Mouse (Mus musculus) testis, postnatal 14 days (tissue): ENCODE measurements at regions not wholly inside any gene's neighbourhood (a gene's known extent, or its start where the extent isn't known, plus 50 kb on each side); places are given as distances from the start of the nearest gene placed in this dataset.
"Not testable (repeated sequence)": the region's sequence is repeated elsewhere in the genome, so short reads cannot be mapped to it uniquely, and the experiment has no call there.

Experiments used
- DNase-seq: peaks from one replicate; pipeline ENCODE4 v3.0.0; 2021; ENCODE audit warnings: low spot score

GRCm38 (mm10) chr17:6853641-6854040 is 71.1 kb upstream of the Ezr start:
- no peak for DNase-seq

GRCm38 (mm10) chr17:6852177-6852947 is 69.8 kb upstream of the Ezr start:
- peak; percentile 50 for DNase-seq

DNA sequence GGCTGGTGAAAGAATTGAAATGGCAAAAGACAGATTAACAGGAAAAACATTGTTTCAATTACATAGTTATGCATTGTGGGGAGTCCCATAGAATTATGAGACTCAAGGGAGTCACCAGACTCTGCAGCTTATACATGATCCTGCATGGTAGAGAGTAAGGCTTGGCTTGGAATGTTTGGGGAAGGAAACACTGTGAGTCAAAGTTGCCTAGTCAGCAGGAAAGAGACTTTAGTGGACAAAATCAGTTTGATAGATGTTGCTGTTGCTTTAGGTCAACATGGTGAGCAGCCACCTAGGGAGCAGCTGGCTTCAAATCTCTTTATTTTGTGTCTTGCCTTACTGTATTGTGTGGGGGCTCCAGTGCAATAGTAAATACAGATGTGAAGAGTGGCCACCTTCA is 67.9 kb upstream of the Ezr start:
- DNase-seq = no peak

GRCm38 (mm10) chr17:6841781-6842465 is 59.3 kb upstream of the Ezr start:
- not testable (repeated sequence) for DNase-seq

- no peak for DNase-seq
These were observed 52.8 kb upstream of the Ezr start for GRCm38 (mm10) chr17:6835333-6835916.
